Mouse (Mus musculus) left cerebral cortex, postnatal 14 days (tissue): Measurements from ENCODE around the gene Sik1. TPM values are rescaled to one million over a fixed set of nuclear protein-coding genes. Genes with fewer than 3 reads are reported as not detected.

Experiments
- DNase-seq, 2 experiments: peaks; one replicate each; pipeline ENCODE4 v3.0.0; 2021 to 2022; ENCODE audit warnings: low spot score in 2 of 2, mixed read lengths in 1 of 2
- intact Hi-C: fragments of 180-260 bp; cut with DNase I; formaldehyde crosslinking; loops from one replicate; pipeline ENCODE4 v1.15.1; 2025
- total RNA-seq, 2 experiments: library from RNA; stranded (reverse); gene quantifications; 2 replicates each; pipeline ENCODE4 v1.2.3; 2021

The Sik1 gene
- total RNA-seq, 2 experiments from 2014 or later, result 18.8 to 21.6 TPM

- intact Hi-C loops, result no loop called here
- no peak for DNase-seq
Observed at GRCm38 (mm10) chr17:31819372-31819771, 36.2 kb downstream of the Sik1 start.

- no peak for DNase-seq
- intact Hi-C loops, result no loop called here
Observed at GRCm38 (mm10) chr17:31817815-31818214, 37.8 kb downstream of the Sik1 start.

DNA sequence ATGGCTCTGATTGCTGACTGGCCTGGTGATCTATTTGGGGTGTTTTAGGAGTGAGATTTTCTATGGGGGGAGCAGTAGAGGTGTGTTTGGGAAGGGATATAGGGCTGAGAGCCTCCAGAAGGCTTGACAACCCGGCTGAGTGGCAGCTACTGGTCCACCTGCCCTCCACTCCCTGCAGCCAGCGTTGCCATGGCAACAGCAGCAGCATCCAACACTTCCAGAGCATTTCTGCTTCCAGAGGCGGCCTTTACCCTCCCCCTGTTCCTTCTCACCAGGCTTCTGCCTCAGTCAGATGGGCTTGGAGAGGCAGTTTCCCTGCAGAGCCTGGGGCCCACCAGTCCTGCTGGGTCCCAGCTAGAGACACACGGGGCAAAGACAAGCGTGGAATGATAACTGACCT, 38.4 kb downstream of the Sik1 start:
- intact Hi-C loops, result no loop called here
- peak; percentile 55 to 70 for DNase-seq

DNA sequence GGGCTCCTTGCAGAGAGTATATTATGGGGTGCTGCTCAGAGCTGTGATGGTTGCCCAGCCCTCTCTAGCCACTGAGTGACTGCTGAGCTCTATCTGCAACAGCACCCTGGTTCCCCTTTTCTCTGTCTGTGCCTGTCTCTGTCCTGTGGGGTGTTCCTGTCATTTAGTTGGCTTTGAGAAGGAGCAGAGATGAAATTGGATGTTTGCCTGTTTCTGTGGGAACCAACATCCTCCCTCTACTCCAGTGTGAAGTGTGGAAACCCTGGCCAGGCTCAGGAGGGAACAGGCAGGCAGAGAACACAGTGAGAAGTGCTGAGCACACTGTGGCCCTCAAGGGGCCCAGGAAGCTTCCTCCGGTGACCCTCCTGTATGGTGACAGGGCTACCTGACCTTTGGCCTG, 40.8 kb downstream of the Sik1 start:
- intact Hi-C loops, result no loop called here
- DNase-seq, result peak; percentile 53 to 88

DNA sequence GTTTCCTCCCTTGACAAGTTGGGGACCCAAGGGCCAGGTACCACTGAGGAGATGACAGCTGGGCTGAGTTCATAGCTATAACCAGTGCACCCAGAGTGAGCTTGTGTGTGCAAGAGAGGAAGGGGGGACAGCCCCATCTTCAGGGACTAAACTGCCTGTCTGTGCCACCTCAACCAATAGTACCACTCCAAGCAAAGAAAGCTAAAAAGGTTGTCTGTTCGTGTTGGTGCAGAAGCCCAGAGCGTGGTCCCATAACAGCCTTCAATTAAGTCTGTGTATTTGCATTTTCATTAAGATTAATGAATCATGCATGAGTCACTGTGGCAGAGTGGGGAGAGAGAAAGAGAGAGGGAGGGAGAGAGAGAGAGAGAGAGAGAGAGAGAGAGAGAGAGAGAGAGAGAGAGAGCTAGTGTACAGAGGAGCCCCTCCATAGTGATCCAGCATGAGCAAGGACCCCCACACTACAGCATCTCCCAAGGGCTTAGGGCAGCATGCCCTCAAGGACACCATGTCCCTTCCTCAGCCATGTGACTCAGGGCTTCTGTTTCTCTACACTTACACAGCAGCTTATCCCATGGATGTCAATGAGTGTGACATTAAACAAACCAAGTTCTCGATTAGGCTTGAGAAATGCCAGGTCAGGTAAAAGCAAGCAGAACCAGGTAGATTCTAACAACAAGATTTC, 41.5 kb downstream of the Sik1 start:
- no peak for DNase-seq
- intact Hi-C loops, result no loop called here

- no peak for DNase-seq
- intact Hi-C loops, result no loop called here
Observed at GRCm38 (mm10) chr17:31811333-31811732, 44.3 kb downstream of the Sik1 start.

DNA sequence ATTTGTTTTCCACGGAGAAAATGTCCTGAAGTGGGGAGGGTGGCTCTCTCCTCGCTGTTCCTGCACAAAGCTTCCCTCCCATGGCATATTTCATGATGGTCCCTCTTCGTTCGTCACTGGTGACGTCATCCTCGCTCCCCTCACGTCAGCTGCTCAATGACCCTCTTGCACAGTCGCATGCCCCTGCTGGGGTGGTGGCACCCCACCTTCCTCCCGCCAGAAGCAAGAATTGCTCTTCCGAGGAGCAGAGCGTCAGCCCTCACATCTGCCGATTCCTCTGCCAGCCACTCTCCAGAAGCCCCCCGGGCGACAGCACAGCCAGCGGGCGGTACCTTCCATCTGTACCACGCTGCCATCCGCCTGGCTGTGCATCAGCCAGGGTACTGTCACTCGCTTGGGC, 45.7 kb downstream of the Sik1 start:
- intact Hi-C loops, result no loop called here
- peak in 1 of 2 experiments; percentile 16 for DNase-seq

- DNase-seq, result no peak
- intact Hi-C loops, result no loop called here
Observed at GRCm38 (mm10) chr17:31809136-31809535, 46.5 kb downstream of the Sik1 start.

- intact Hi-C loops, result no loop called here
- no peak for DNase-seq
Observed at GRCm38 (mm10) chr17:31808082-31808875, 47.3 kb downstream of the Sik1 start.

DNA sequence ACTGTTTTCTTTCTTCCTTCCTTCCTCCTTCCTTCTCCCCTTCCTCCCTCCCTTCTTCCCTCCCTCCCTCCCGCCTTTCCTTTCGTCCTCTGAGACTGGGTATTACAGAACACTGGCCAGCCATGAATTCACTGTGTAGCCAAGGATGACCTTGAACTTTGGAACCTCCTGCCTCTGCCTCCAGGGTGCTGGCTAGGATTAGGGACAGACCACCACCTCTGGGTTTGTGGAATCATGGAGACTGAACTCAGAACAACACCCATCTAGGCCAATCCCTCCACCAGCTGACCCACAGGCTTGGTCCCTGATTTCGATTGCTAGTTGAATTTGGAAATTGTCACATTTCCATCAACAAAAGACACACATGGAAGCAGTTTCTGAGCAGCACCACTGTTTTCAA, 49.1 kb downstream of the Sik1 start:
- intact Hi-C loops, result no loop called here
- no peak for DNase-seq

DNA sequence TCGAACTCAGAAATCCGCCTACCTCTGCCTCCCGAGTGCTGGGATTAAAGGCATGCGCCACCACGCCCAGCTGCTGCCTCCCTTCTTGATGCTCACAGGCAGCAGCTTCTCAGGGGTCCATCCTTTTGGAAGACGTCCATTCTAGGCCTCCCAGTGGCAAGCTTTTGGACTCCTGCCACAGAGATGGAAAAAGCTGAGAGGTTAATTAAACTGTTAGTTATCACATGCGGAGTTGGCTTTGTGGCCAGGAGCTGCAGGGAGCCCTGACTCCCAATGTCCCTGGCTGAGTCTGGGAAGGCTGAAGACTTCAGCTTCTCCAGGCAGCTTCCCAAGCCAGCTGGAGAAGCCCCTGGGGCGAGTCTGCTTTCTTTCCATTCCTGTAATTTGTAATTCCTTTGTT, 49.6 kb downstream of the Sik1 start:
- peak in 1 of 2 experiments; percentile 24 for DNase-seq
- intact Hi-C loops, result no loop called here

DNA sequence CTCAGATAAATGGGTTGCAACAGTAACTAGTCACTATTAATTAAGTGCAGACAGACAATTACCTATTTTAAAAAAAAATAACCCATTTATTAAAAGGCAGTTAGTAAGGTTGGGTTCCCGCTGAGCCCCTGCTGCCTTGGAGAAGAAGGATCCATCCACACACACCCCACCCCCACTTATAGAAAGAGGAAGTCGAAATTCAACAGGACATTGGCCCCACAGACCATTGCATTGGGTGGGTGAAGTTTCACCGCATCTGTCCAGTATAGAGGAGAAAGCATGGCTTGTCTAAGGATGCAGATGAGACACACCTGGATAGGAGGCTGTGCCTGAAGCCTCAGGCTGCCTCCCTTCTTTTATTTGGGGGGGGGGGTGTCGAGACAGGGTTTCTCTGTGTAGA, 50.0 kb downstream of the Sik1 start:
- DNase-seq, result no peak
- intact Hi-C loops, result no loop called here

- DNase-seq, result no peak
- intact Hi-C loops, result no loop called here
Observed at GRCm38 (mm10) chr17:31802272-31803017, 53.2 kb downstream of the Sik1 start.

DNA sequence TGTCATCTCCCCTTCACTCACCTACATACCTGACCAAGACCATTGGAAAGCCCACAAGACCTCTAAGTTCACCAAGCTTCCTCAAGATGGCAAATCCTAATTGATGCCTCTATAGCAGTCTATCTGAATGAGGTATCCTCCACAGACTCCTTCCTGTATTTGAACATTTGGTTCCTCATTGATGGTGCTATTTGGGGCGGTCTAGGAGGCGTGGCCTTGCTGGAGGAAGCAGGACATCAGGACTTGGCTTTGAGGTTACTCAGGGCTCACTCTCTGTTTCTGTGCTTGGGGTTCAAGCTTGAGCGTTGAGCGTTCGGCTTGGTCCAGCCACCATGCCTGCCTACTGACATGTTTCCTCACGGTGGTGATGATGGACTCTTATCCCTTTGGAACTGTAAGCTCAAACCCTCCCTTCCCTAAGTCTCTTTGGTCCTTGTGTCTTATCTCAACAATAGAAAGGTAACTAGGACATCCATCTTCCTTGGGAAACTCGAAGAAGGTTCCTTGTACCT, 54.7 kb downstream of the Sik1 start:
- no peak for DNase-seq
- intact Hi-C loops, result no loop called here

GRCm38 (mm10) chr17:31795893-31796292, 59.7 kb downstream of the Sik1 start:
- DNase-seq, result no peak
- intact Hi-C loops, result no loop called here

Other genes with a start within 250 kb of the Sik1 start
- 10 to 100 TPM; 45.9 to 48.6 TPM for gene Cbs, start 218.6 kb downstream of the Sik1 start, total RNA-seq
- 100 to 1,000 TPM; 101 to 110 TPM for gene U2af1, start 196.9 kb downstream of the Sik1 start, total RNA-seq
- gene Cryaa, start 178.0 kb downstream of the Sik1 start, total RNA-seq, result under 1 TPM; 0.37 to 0.61 TPM
- 10 to 100 TPM; 18.2 to 21.2 TPM for gene Rrp1b, start 180.3 kb upstream of the Sik1 start, total RNA-seq
- gene Hsf2bp, start 180.5 kb upstream of the Sik1 start, total RNA-seq, result under 1 TPM; 0.68 to 0.80 TPM